Mouse (Mus musculus): ENCODE measurements around the gene Rnf217.

The Rnf217 gene

GRCm38 (mm10) chr10:31609066-31609961 is at the start of gene Rnf217:
TSS of gene Rnf217 (minus strand) at chr10:31609184.
- DNase-seq, result peak; percentile 83

GRCm38 (mm10) chr10:31647270-31647669 is 38.3 kb upstream of the Rnf217 start:
- no peak for DNase-seq

GRCm38 (mm10) chr10:31646083-31646482 is 37.1 kb upstream of the Rnf217 start:
- no peak for DNase-seq

GRCm38 (mm10) chr10:31635098-31635497 is 26.1 kb upstream of the Rnf217 start:
- no peak for DNase-seq

GRCm38 (mm10) chr10:31632005-31632404 is 23.0 kb upstream of the Rnf217 start:
- DNase-seq, result peak; percentile 66

- DNase-seq, result no peak
Observed at GRCm38 (mm10) chr10:31615355-31615754, 6.4 kb upstream of the Rnf217 start.

GRCm38 (mm10) chr10:31614111-31614510 is 5.1 kb upstream of the Rnf217 start:
- DNase-seq, result no peak

GRCm38 (mm10) chr10:31608441-31609065 is 431 bp downstream of the Rnf217 start:
- DNase-seq, result peak; percentile 38

- peak; percentile 36 for DNase-seq
Observed at GRCm38 (mm10) chr10:31606981-31607867, 1.8 kb downstream of the Rnf217 start.

- no peak for DNase-seq
Observed at GRCm38 (mm10) chr10:31603855-31604254, 5.1 kb downstream of the Rnf217 start.

GRCm38 (mm10) chr10:31600116-31600515 is 8.9 kb downstream of the Rnf217 start:
- DNase-seq, result no peak

GRCm38 (mm10) chr10:31597886-31598285 is 11.1 kb downstream of the Rnf217 start:
- DNase-seq, result no peak

GRCm38 (mm10) chr10:31596804-31597203 is 12.2 kb downstream of the Rnf217 start:
- DNase-seq, result no peak

GRCm38 (mm10) chr10:31595326-31595725 is 13.7 kb downstream of the Rnf217 start:
- DNase-seq, result no peak

GRCm38 (mm10) chr10:31592741-31593524 is 16.1 kb downstream of the Rnf217 start:
- no peak for DNase-seq

GRCm38 (mm10) chr10:31592095-31592740 is 16.8 kb downstream of the Rnf217 start:
- DNase-seq, result no peak

GRCm38 (mm10) chr10:31580722-31581121 is 28.3 kb downstream of the Rnf217 start:
- no peak for DNase-seq

- DNase-seq, result no peak
Observed at GRCm38 (mm10) chr10:31580073-31580472, 28.9 kb downstream of the Rnf217 start.

GRCm38 (mm10) chr10:31573267-31573666 is 35.7 kb downstream of the Rnf217 start:
- DNase-seq, result no peak

GRCm38 (mm10) chr10:31557311-31557710 is 51.7 kb downstream of the Rnf217 start:
- no peak for DNase-seq

- no peak for DNase-seq
Observed at GRCm38 (mm10) chr10:31555433-31555960, 53.5 kb downstream of the Rnf217 start.
